Mouse (Mus musculus) liver, embryonic 14.5 days (tissue): ENCODE results near the gene Etv6. TPM values are rescaled to one million over a fixed set of nuclear protein-coding genes. Genes with fewer than 3 reads are reported as not detected.
A peak's percentile ranks its signal among the peaks of the same experiment; 100 is the strongest.

Source experiments
- ATAC-seq: fragments of 200-750 bp; cut with Nextera tagmentation; 2 replicates; pipeline ENCODE4 v1.8.0; 2017; ENCODE audit warnings: moderate number of reproducible peaks, mild to moderate bottlenecking, moderate library complexity; ENCODE audit not compliant: insufficient read depth
- DNase-seq, 3 experiments: peaks; one replicate each; pipeline ENCODE4 v3.0.0-alpha.2; 2012 to 2013; ENCODE audit warnings: low read depth in 3 of 3, low spot score in 3 of 3
- H3K27ac ChIP-seq: fragments of 300-500 bp; sonication (generic); 2 replicates; pipeline ENCODE4 v1.5.1; 2014; ENCODE audit warnings: moderate library complexity, mild to moderate bottlenecking, control low read depth, inconsistent platforms
- H3K27me3 ChIP-seq: fragments of 300-500 bp; sonication (generic); 2 replicates; pipeline ENCODE4 v1.6.1; 2014; ENCODE audit warnings: mild to moderate bottlenecking, low read length, moderate library complexity; ENCODE audit not compliant: control insufficient read depth, insufficient read depth
- H3K36me3 ChIP-seq: fragments of 300-500 bp; sonication (generic); replicated peaks from 2 replicates; pipeline ENCODE4 v1.6.1; 2014; ENCODE audit warnings: low read depth; ENCODE audit not compliant: control insufficient read depth, insufficient read depth
- H3K4me1 ChIP-seq, 2 experiments: fragments of 200-500 bp in 1 of 2; fragments of 300-500 bp in 1 of 2; sonication (generic) in 1 of 2; replicated peaks; 2 replicates each; pipeline ENCODE4 v1.6.1; 2012 to 2014; ENCODE audit warnings: antibody characterized with exemption in 1 of 2, inconsistent platforms in 1 of 2, low read length in 1 of 2; ENCODE audit not compliant: control insufficient read depth in 2 of 2, insufficient read depth in 2 of 2
- H3K4me2 ChIP-seq: fragments of 300-500 bp; sonication (generic); 2 replicates; pipeline ENCODE4 v1.6.1; 2014; ENCODE audit warnings: low read depth, mild to moderate bottlenecking, control low read depth, moderate library complexity
- H3K4me3 ChIP-seq, 2 experiments: fragments of 200-500 bp in 1 of 2; fragments of 300-500 bp in 1 of 2; sonication (generic) in 1 of 2; 2 replicates each; pipeline ENCODE4 v1.5.1; 2012 to 2014; ENCODE audit warnings: low read depth in 2 of 2, low read length in 2 of 2, mild to moderate bottlenecking in 2 of 2, control low read depth in 1 of 2, inconsistent platforms in 1 of 2, moderate library complexity in 1 of 2; ENCODE audit not compliant: insufficient read depth in 1 of 2
- H3K9ac ChIP-seq: fragments of 300-500 bp; sonication (generic); replicated peaks from 2 replicates; pipeline ENCODE4 v1.6.1; 2014; ENCODE audit warnings: mild to moderate bottlenecking, control low read depth, moderate library complexity
- H3K9me3 ChIP-seq: fragments of 300-500 bp; sonication (generic); 2 replicates; pipeline ENCODE4 v1.6.1; 2016; ENCODE audit warnings: low read length, mixed read lengths; ENCODE audit not compliant: control insufficient read depth
- CTCF ChIP-seq: IDR thresholded peaks from 2 replicates; pipeline ENCODE4 v1.5.1; 2016; ENCODE audit warnings: antibody characterized with exemption, low read depth, control low read depth
- EP300 ChIP-seq: IDR thresholded peaks from 2 replicates; pipeline ENCODE4 v1.6.1; 2016; ENCODE audit warnings: antibody characterized with exemption, low read depth
- WGBS: fragments of 180-500 bp; shearing (Covaris S2); extraction: QIAGEN DNeasy Blood & Tissue Kit; methylation state at CpG from one replicate; pipeline ENCODE4 v1.1.7; 2014; ENCODE audit not compliant: insufficient replicate concordance; 5-methylcytosine and 5-hydroxymethylcytosine counted together
- polyA plus RNA-seq, 2 experiments: library from polyadenylated mRNA; depleted of rRNA in 1 of 2; stranded (reverse) in 1 of 2; unstranded in 1 of 2; fragments of >200 nt; fragmentation: Nextera tagmentation in 1 of 2; extraction: Ambion mirVana in 1 of 2; gene quantifications; 2 replicates each; pipeline versions ENCODE4 v1.2.1 to v1.2.3; 2012 to 2014

The Etv6 gene
- polyA plus RNA-seq, 2 experiments, result 2.6 to 3.0 TPM

DNA sequence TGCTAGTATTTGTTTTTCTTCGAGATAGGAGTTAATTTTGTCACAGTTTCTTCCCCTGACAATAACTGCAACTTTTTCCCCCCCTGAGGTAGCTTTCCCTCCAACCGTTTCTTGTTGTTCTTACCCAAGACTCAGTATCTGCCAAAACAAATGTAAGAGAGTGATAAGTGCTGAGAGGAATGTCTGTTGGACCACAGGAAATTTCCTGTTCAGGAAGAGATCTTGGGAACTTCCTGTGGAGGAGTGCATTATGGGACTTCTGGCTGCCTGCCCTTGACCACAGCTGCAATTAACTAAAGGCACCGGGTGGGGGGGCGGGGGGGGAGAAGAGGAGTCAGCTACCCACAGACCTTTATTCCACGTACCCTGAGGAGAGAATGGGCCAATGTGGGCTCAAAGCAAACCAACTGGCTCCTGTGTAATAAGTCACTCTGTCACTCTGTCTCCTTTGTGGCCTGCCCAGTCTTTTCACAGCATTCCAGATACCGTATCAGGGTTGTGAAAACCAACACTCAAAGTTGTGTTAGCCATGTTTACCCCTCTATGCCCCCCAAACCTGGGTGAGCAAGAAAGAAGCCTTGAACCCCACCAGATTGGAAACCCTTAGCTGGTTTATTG is 150.9 kb downstream of the Etv6 start:
- peaks cover 11 to 46% of the 10 kb centered on the region in 2 experiments for H3K4me1 ChIP-seq
- H3K4me2 ChIP-seq, result no peak overlapping the region; the same call in 1 of the 2 replicates
- no peak overlapping the region for H3K4me3 ChIP-seq
- DNase-seq (peak in 2 of 3 experiments; percentile 17 to 19), ATAC-seq (peak; percentile 24; the same call in 1 of the 2 replicates)
- H3K9me3 ChIP-seq, result no peaks in the 10 kb centered on the region
- WGBS, result 12% methylated on average over 6 of the region's 6 CpGs
- H3K27me3 ChIP-seq, result no peaks in the 10 kb centered on the region
- H3K9ac ChIP-seq, result no peak overlapping the region
- TF ChIP-seq EP300, result peak; percentile 61
- no peak for TF ChIP-seq CTCF
- no peaks in the 10 kb centered on the region for H3K36me3 ChIP-seq
- H3K27ac ChIP-seq, result no peak overlapping the region

- no peak for ATAC-seq
Measured at GRCm38 (mm10) chr6:134188719-134189118, 153.2 kb downstream of the Etv6 start.

DNA sequence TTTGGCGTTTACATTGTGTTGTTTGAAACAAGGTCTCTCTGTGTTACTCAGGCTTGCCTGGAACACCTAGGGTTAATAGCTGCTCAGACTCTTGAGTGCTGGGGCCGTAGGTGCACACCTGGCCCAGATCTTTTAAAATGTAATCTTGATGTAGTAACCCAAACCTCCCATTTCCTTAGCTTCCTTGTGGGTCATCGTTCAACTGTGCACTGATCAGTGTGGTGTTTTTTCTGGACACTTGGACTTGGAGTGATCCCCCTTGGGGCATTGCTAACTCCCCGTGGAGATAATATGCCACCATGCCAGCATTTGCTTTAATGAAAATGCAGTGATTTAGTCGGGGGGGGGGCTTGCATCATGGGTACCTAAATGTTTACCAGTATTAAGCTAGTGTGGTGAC is 153.7 kb downstream of the Etv6 start:
- WGBS, result 30% methylated on average over 5 of the region's 5 CpGs

More at GRCm38 (mm10) chr6:134188719-134189118, 153.2 kb downstream of the Etv6 start:
- Histone ChIP-seq H3K27ac (no peak overlapping the region), H3K36me3 (no peaks in the 10 kb centered on the region), H3K4me3 (no peak overlapping the region), H3K4me1 (peaks cover 7 to 37% of the 10 kb centered on the region in 2 experiments), H3K27me3 (no peaks in the 10 kb centered on the region), H3K4me2 (no peak overlapping the region), H3K9me3 (no peaks in the 10 kb centered on the region), H3K9ac (no peak overlapping the region)
- TF ChIP-seq EP300, result no peak
- TF ChIP-seq CTCF, result no peak
- WGBS, result 39% methylated on average over 3 of the region's 3 CpGs
- no peak for DNase-seq

GRCm38 (mm10) chr6:134189575-134190132 is 154.2 kb downstream of the Etv6 start:
- Histone ChIP-seq H3K4me3 (no peak overlapping the region), H3K4me1 (peaks cover 7 to 30% of the 10 kb centered on the region in 2 experiments), H3K36me3 (no peaks in the 10 kb centered on the region), H3K9me3 (no peaks in the 10 kb centered on the region), H3K27ac (0 out of 2 replicates have a peak overlapping the region, but pooled peaks have one; percentile 8), H3K9ac (no peak overlapping the region), H3K27me3 (no peaks in the 10 kb centered on the region), H3K4me2 (no peak overlapping the region)
- 15% methylated on average over 7 of the region's 7 CpGs for WGBS
- peak; percentile 28 to 36 (median 32) for DNase-seq
- peak; percentile 60 for ATAC-seq
- TF ChIP-seq EP300, result no peak; the same call in 1 of the 2 replicates
- TF ChIP-seq CTCF, result no peak

More for the DNA sequence above, 153.7 kb downstream of the Etv6 start:
- Histone ChIP-seq H3K4me2 (no peak overlapping the region), H3K9ac (no peak overlapping the region), H3K27ac (no peak overlapping the region), H3K36me3 (no peaks in the 10 kb centered on the region), H3K9me3 (no peaks in the 10 kb centered on the region), H3K4me3 (no peak overlapping the region), H3K4me1 (peaks cover 7 to 33% of the 10 kb centered on the region in 2 experiments), H3K27me3 (no peaks in the 10 kb centered on the region)
- no peak for TF ChIP-seq EP300
- TF ChIP-seq CTCF, result no peak
- ATAC-seq (no peak), DNase-seq (no peak)

- 58% methylated on average over 7 of the region's 7 CpGs for WGBS
Measured at GRCm38 (mm10) chr6:134190597-134191278, 155.2 kb downstream of the Etv6 start.

More at GRCm38 (mm10) chr6:134190597-134191278, 155.2 kb downstream of the Etv6 start:
- ATAC-seq, result no peak
- H3K36me3 ChIP-seq, result no peaks in the 10 kb centered on the region
- H3K4me3 ChIP-seq, result no peak overlapping the region
- no peaks in the 10 kb centered on the region for H3K9me3 ChIP-seq
- no peaks in the 10 kb centered on the region for H3K27me3 ChIP-seq
- no peak overlapping the region for H3K4me2 ChIP-seq
- no peak for DNase-seq
- H3K9ac ChIP-seq, result no peak overlapping the region
- H3K4me1 ChIP-seq, result peaks cover 7 to 23% of the 10 kb centered on the region in 2 experiments
- H3K27ac ChIP-seq, result no peak overlapping the region
- TF ChIP-seq CTCF (no peak), EP300 (no peak)
